Mouse (Mus musculus): ENCODE data around the gene Osbpl8. TPM values are rescaled to one million over a fixed set of nuclear protein-coding genes. Genes with fewer than 3 reads are reported as not detected.
A peak's percentile ranks its signal among the peaks of the same experiment; 100 is the strongest.

Osbpl8 gene
- polyA plus RNA-seq, 1 experiment from 2014 or later = 10.2 TPM

DNA sequence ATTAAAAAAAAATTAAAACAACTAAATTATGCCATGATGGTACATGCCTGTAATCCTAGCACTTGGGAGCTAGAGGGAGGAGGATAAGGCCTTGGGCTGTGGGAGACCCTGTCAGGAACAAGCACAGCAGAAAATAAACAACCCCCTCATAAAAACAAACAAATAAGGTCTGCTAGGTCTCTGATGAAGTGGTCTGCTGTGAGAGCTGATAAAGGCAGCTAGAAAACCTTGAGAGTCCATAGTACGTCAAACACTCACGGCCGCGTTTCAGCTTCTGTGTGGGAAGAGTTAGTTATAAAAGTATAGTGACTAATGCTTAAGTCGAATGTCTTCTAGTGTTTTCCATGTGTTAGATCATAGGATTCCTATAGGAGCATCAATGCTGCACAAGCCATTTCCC, 72.9 kb downstream of the Osbpl8 start:
- Histone ChIP-seq H3K27me3 (no peaks in the 10 kb centered on the region), H3K36me3 (replicated peaks) (peaks cover 2% of the 10 kb centered on the region; the same call in 1 of the 2 replicates), H3K4me2 (no peak overlapping the region), H3K27ac (replicated peaks) (no peak overlapping the region), H3K9me3 (replicated peaks) (no peaks in the 10 kb centered on the region), H3K9ac (no peak overlapping the region), H3K4me3 (replicated peaks) (no peak overlapping the region), H3K4me1 (replicated peaks) (peaks cover 5% of the 10 kb centered on the region)
- ATAC-seq (ENCODE audit: insufficient read depth) = no peak
- 70% methylated on average over 5 of the region's 5 CpGs for WGBS (ENCODE audit: insufficient replicate concordance)

GRCm38 (mm10) chr10:111242677-111243076, 78.1 kb downstream of the Osbpl8 start:
- 82% methylated on average over 7 of the region's 7 CpGs for WGBS (ENCODE audit: insufficient replicate concordance)
- no peak overlapping the region for H3K4me2 ChIP-seq
- H3K4me1 ChIP-seq (replicated peaks) = no peaks in the 10 kb centered on the region
- no peak for ATAC-seq (ENCODE audit: insufficient read depth)
- H3K27me3 ChIP-seq = no peaks in the 10 kb centered on the region
- no peak overlapping the region for H3K27ac ChIP-seq (replicated peaks)
- no peak overlapping the region for H3K4me3 ChIP-seq (replicated peaks)
- H3K9me3 ChIP-seq (replicated peaks) = no peaks in the 10 kb centered on the region
- no peak overlapping the region for H3K9ac ChIP-seq
- no peaks in the 10 kb centered on the region for H3K36me3 ChIP-seq (replicated peaks)

GRCm38 (mm10) chr10:111247609-111248008, 83.1 kb downstream of the Osbpl8 start:
- Histone ChIP-seq H3K9ac (no peak overlapping the region), H3K36me3 (replicated peaks) (no peaks in the 10 kb centered on the region), H3K27ac (replicated peaks) (no peak overlapping the region), H3K27me3 (no peaks in the 10 kb centered on the region), H3K9me3 (replicated peaks) (no peaks in the 10 kb centered on the region), H3K4me2 (no peak overlapping the region), H3K4me3 (replicated peaks) (no peak overlapping the region), H3K4me1 (replicated peaks) (peaks cover 6% of the 10 kb centered on the region)
- WGBS (ENCODE audit: insufficient replicate concordance) = 75% methylated on average over 4 of the region's 4 CpGs
- ATAC-seq (ENCODE audit: insufficient read depth) = no peak

- H3K4me2 ChIP-seq = no peak overlapping the region
- H3K27me3 ChIP-seq = no peaks in the 10 kb centered on the region
- WGBS (ENCODE audit: insufficient replicate concordance) = 65% methylated on average over 6 of the region's 6 CpGs
- no peak overlapping the region for H3K9ac ChIP-seq
- H3K27ac ChIP-seq (replicated peaks) = no peak overlapping the region
- no peaks in the 10 kb centered on the region for H3K36me3 ChIP-seq (replicated peaks)
- no peaks in the 10 kb centered on the region for H3K9me3 ChIP-seq (replicated peaks)
- peaks cover 6% of the 10 kb centered on the region for H3K4me1 ChIP-seq (replicated peaks)
- H3K4me3 ChIP-seq (replicated peaks) = no peak overlapping the region
- no peak for ATAC-seq (ENCODE audit: insufficient read depth)
Observed at GRCm38 (mm10) chr10:111248177-111248576, 83.6 kb downstream of the Osbpl8 start.

GRCm38 (mm10) chr10:111250192-111250591, 85.6 kb downstream of the Osbpl8 start:
- peaks cover 6% of the 10 kb centered on the region for H3K4me1 ChIP-seq (replicated peaks)
- ATAC-seq (ENCODE audit: insufficient read depth) = peak; percentile 73; the same call in 1 of the 2 replicates
- H3K9me3 ChIP-seq (replicated peaks) = no peaks in the 10 kb centered on the region
- 0 out of 2 replicates have a peak, but pooled peaks cover 2% of the 10 kb centered on the region for H3K36me3 ChIP-seq (replicated peaks)
- no peak overlapping the region for H3K9ac ChIP-seq
- H3K4me3 ChIP-seq (replicated peaks) = no peak overlapping the region
- H3K27me3 ChIP-seq = no peaks in the 10 kb centered on the region
- no peak overlapping the region for H3K4me2 ChIP-seq
- WGBS (ENCODE audit: insufficient replicate concordance) = 35% methylated on average over 4 of the region's 4 CpGs
- H3K27ac ChIP-seq (replicated peaks) = no peak overlapping the region

DNA sequence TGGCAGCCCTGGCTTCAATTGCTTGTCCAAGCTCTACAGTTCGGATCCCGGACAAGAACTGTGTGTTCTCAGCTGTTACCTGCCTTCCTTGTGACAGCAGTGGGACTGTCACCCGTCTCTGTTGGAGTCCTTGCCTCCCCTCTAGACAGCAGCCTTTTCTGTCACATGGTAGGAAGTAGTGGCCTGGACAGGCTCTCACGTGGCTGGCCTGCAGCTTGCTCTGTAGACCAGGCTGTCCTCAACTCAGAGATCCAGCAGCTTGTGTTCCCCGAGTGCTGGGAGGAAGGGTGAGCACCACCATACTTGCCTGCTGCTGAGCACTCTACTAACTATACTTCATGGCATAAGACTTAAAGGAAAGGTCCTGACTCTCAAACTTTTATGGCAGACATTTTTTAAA, 87.1 kb downstream of the Osbpl8 start:
- ATAC-seq (ENCODE audit: insufficient read depth) = no peak
- Histone ChIP-seq H3K9ac (no peak overlapping the region), H3K4me3 (replicated peaks) (no peak overlapping the region), H3K9me3 (replicated peaks) (no peaks in the 10 kb centered on the region), H3K4me2 (no peak overlapping the region), H3K27ac (replicated peaks) (no peak overlapping the region), H3K27me3 (no peaks in the 10 kb centered on the region), H3K36me3 (replicated peaks) (peaks cover 9% of the 10 kb centered on the region; the same call in 1 of the 2 replicates), H3K4me1 (replicated peaks) (peaks cover 11% of the 10 kb centered on the region)
- 71% methylated on average over 5 of the region's 5 CpGs for WGBS (ENCODE audit: insufficient replicate concordance)

GRCm38 (mm10) chr10:111255228-111255627, 90.7 kb downstream of the Osbpl8 start:
- peaks cover 5% of the 10 kb centered on the region for H3K4me1 ChIP-seq (replicated peaks)

GRCm38 (mm10) chr10:111256156-111256555, 91.6 kb downstream of the Osbpl8 start:
- H3K27ac ChIP-seq (replicated peaks) = no peak overlapping the region
- peaks cover 5% of the 10 kb centered on the region for H3K4me1 ChIP-seq (replicated peaks)
- no peaks in the 10 kb centered on the region for H3K27me3 ChIP-seq
- peaks cover 16% of the 10 kb centered on the region; the same call in 1 of the 2 replicates for H3K36me3 ChIP-seq (replicated peaks)
- 0 out of 2 replicates have a peak, but pooled peaks have one; percentile 44 for ATAC-seq (ENCODE audit: insufficient read depth)
- H3K9ac ChIP-seq = no peak overlapping the region
- H3K4me3 ChIP-seq (replicated peaks) = no peak overlapping the region
- 60% methylated on average over 3 of the region's 3 CpGs for WGBS (ENCODE audit: insufficient replicate concordance)
- H3K4me2 ChIP-seq = no peak overlapping the region
- no peaks in the 10 kb centered on the region for H3K9me3 ChIP-seq (replicated peaks)

More at GRCm38 (mm10) chr10:111255228-111255627, 90.7 kb downstream of the Osbpl8 start:
- Histone ChIP-seq H3K4me2 (no peak overlapping the region), H3K9me3 (replicated peaks) (no peaks in the 10 kb centered on the region), H3K27ac (replicated peaks) (no peak overlapping the region), H3K9ac (no peak overlapping the region), H3K4me3 (replicated peaks) (no peak overlapping the region), H3K27me3 (no peaks in the 10 kb centered on the region), H3K36me3 (replicated peaks) (peaks cover 16% of the 10 kb centered on the region; the same call in 1 of the 2 replicates)
- no peak for ATAC-seq (ENCODE audit: insufficient read depth)
- 86% methylated on average over 6 of the region's 6 CpGs for WGBS (ENCODE audit: insufficient replicate concordance)

- 82% methylated on average over 3 of the region's 3 CpGs for WGBS (ENCODE audit: insufficient replicate concordance)
- Histone ChIP-seq H3K4me2 (no peak overlapping the region), H3K9ac (no peak overlapping the region), H3K27me3 (no peaks in the 10 kb centered on the region), H3K27ac (replicated peaks) (no peak overlapping the region), H3K4me3 (replicated peaks) (no peak overlapping the region), H3K36me3 (replicated peaks) (peaks cover 16% of the 10 kb centered on the region; the same call in 1 of the 2 replicates), H3K4me1 (replicated peaks) (peaks cover 5% of the 10 kb centered on the region), H3K9me3 (replicated peaks) (no peaks in the 10 kb centered on the region)
- no peak for ATAC-seq (ENCODE audit: insufficient read depth)
Observed at GRCm38 (mm10) chr10:111257358-111257757, 92.8 kb downstream of the Osbpl8 start.

DNA sequence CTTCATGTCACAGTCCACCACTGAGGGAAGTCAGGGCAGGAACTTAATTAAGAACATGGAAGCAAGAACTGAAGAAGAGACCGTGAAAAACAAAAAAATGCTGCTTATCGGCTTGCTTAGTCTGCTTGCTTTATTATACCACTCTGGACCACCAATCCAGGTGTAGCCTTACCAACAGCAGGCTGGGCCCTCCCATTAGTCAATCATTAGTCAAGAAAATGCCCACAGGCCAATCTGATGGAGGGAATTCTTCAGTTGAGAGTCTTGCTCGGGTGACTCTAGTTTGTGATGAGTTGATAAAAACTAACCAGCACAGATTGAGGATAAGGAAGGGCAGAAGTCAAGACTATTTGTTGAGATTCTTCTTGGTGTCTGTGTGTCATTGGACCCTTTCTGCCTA, 93.7 kb downstream of the Osbpl8 start:
- Histone ChIP-seq H3K27ac (replicated peaks) (no peak overlapping the region), H3K4me2 (no peak overlapping the region), H3K9ac (no peak overlapping the region), H3K9me3 (replicated peaks) (no peaks in the 10 kb centered on the region), H3K4me1 (replicated peaks) (peaks cover 5% of the 10 kb centered on the region), H3K36me3 (replicated peaks) (peaks cover 16% of the 10 kb centered on the region; the same call in 1 of the 2 replicates), H3K4me3 (replicated peaks) (no peak overlapping the region), H3K27me3 (no peaks in the 10 kb centered on the region)
- ATAC-seq (ENCODE audit: insufficient read depth) = no peak
- 72% methylated on average over 3 of the region's 3 CpGs for WGBS (ENCODE audit: insufficient replicate concordance)

DNA sequence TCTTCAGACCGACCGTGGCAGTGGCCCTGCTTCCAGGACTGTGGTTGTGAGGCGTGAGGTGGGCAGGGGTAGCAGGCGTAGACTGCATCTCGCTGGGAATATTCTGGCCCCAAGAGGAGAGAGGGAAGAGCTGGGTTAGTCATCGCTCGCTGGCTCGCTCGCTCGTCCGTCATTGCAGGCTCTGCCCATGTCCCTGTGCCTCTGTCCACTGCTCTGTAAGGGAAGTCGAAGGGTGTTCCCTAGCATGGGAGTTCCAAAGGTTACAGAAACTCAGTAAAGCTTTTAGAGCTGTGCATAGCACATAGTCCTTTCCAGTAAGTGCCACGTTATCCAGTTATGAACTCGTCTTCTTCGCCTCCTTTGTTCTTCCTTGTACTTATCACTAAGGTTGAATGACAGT, 107.1 kb downstream of the Osbpl8 start:
- Histone ChIP-seq H3K4me2 (no peak overlapping the region), H3K36me3 (replicated peaks) (peaks cover 77% of the 10 kb centered on the region), H3K4me3 (replicated peaks) (no peak overlapping the region), H3K4me1 (replicated peaks) (no peaks in the 10 kb centered on the region), H3K9ac (no peak overlapping the region), H3K27ac (replicated peaks) (no peak overlapping the region), H3K9me3 (replicated peaks) (no peaks in the 10 kb centered on the region), H3K27me3 (no peaks in the 10 kb centered on the region)
- WGBS (ENCODE audit: insufficient replicate concordance) = 88% methylated on average over 15 of the region's 15 CpGs
- peak; percentile 22; the same call in 1 of the 2 replicates for ATAC-seq (ENCODE audit: insufficient read depth)

GRCm38 (mm10) chr10:111272905-111273304, 108.4 kb downstream of the Osbpl8 start:
- Histone ChIP-seq H3K9me3 (replicated peaks) (no peaks in the 10 kb centered on the region), H3K4me1 (replicated peaks) (no peaks in the 10 kb centered on the region), H3K27me3 (no peaks in the 10 kb centered on the region), H3K36me3 (replicated peaks) (peaks cover 78% of the 10 kb centered on the region), H3K4me3 (replicated peaks) (no peak overlapping the region), H3K4me2 (no peak overlapping the region), H3K9ac (no peak overlapping the region), H3K27ac (replicated peaks) (no peak overlapping the region)
- WGBS (ENCODE audit: insufficient replicate concordance) = 71% methylated on average over 11 of the region's 11 CpGs
- ATAC-seq (ENCODE audit: insufficient read depth) = no peak
